Mouse (Mus musculus) embryonic stem cell, embryonic (primary cell): ENCODE data around the gene Herc2.

Experiments used
- CTCF ChIA-PET, 4 experiments: fragments of 300-600 bp in 2 of 4; fragments of 350-600 bp in 2 of 4; sonication (Branson Sonifier 250); formaldehyde crosslinking; loops; one replicate each; lab custom pipeline; 2022; ENCODE audit warnings: inconsistent platforms in 2 of 4; lab: Charles Lee
- POLR2A ChIA-PET, 4 experiments: fragments of 300-600 bp in 2 of 4; fragments of 350-600 bp in 2 of 4; sonication (Branson Sonifier 250); formaldehyde crosslinking; loops; one replicate each; lab custom pipeline; 2022; ENCODE audit warnings: antibody characterized with exemption in 4 of 4, inconsistent platforms in 1 of 4; lab: Charles Lee

Gene Herc2

GRCm38 (mm10) chr7:56047178-56047577 is 2.8 kb upstream of the Herc2 start:
- ChIA-PET POLR2A (no interaction called here), CTCF (no interaction called here)

GRCm38 (mm10) chr7:56050487-56050911 is 503 bp downstream of the Herc2 start:
- POLR2A ChIA-PET = interaction anchor here in 3 of 4 experiments (0.7 to 3.1 kb wide), 25 partner anchors 9 to 257 kb away, joined by 3 to 30 read pairs (median 4); partner anchors contain the start of genes Nipa2 (in 3 of the 3), Nipa1 (in 2 of the 3) and Tubgcp5 (in 1 of the 3)
- CTCF ChIA-PET = no interaction called here

GRCm38 (mm10) chr7:56052996-56053395 is 3.0 kb downstream of the Herc2 start:
- POLR2A ChIA-PET = interaction anchor here in 1 of 4 experiments (0.5 kb wide), 1 partner anchor 242 kb away, joined by 3 read pairs; no protein-coding TSS in a partner anchor
- CTCF ChIA-PET = interaction anchor here in 1 of 4 experiments (2.1 kb wide), 1 partner anchor 11 kb away, joined by 6 read pairs; no protein-coding TSS in a partner anchor

GRCm38 (mm10) chr7:56055338-56055737 is 5.3 kb downstream of the Herc2 start:
- POLR2A ChIA-PET = interaction anchor here in 1 of 4 experiments (1.3 kb wide), 1 partner anchor 44 kb away, joined by 3 read pairs; no protein-coding TSS in a partner anchor
- CTCF ChIA-PET = interaction anchor here in 2 of 4 experiments (0.6 to 0.7 kb wide), 2 partner anchors 13 to 121 kb away, joined by 3 to 4 read pairs; no protein-coding TSS in a partner anchor

- CTCF ChIA-PET = interaction anchor here in 1 of 4 experiments (0.6 kb wide), 1 partner anchor 401 kb away, joined by 3 read pairs; no protein-coding TSS in a partner anchor
- POLR2A ChIA-PET = interaction anchor here in 1 of 4 experiments (1.7 kb wide), 1 partner anchor 15 kb away, joined by 5 read pairs; the partner anchor contains the start of gene Herc2
These were observed 14.9 kb downstream of the Herc2 start for GRCm38 (mm10) chr7:56064876-56065275.

- POLR2A ChIA-PET = no interaction called here
- CTCF ChIA-PET = no interaction called here
These were observed 16.1 kb downstream of the Herc2 start for GRCm38 (mm10) chr7:56066136-56066535.

- CTCF ChIA-PET = no interaction called here
- POLR2A ChIA-PET = no interaction called here
These were observed 16.6 kb downstream of the Herc2 start for GRCm38 (mm10) chr7:56066634-56067033.

- ChIA-PET CTCF (no interaction called here), POLR2A (interaction anchor here in 1 of 4 experiments (0.6 to 1.7 kb wide), 3 partner anchors 9 to 333 kb away, joined by 4 to 7 read pairs (median 5); partner anchors contain the start of gene Herc2)
These were observed 21.7 kb downstream of the Herc2 start for GRCm38 (mm10) chr7:56071724-56072123.

- CTCF ChIA-PET = no interaction called here
- POLR2A ChIA-PET = no interaction called here
These were observed 33.0 kb downstream of the Herc2 start for GRCm38 (mm10) chr7:56083034-56083433.

- POLR2A ChIA-PET = interaction anchor here in 1 of 4 experiments (1.3 kb wide), 1 partner anchor 12 kb away, joined by 3 read pairs; no protein-coding TSS in a partner anchor
- CTCF ChIA-PET = no interaction called here
These were observed 39.1 kb downstream of the Herc2 start for GRCm38 (mm10) chr7:56089097-56089496.

- POLR2A ChIA-PET = interaction anchor here in 1 of 4 experiments (2.1 kb wide), 1 partner anchor 9 kb away, joined by 7 read pairs; no protein-coding TSS in a partner anchor
- CTCF ChIA-PET = no interaction called here
These were observed 41.4 kb downstream of the Herc2 start for GRCm38 (mm10) chr7:56091445-56091844.

- POLR2A ChIA-PET = interaction anchor here in 2 of 4 experiments (0.7 kb wide), 2 partner anchors 10 to 874 kb away, joined by 3 read pairs; no protein-coding TSS in a partner anchor
- CTCF ChIA-PET = no interaction called here
These were observed 52.4 kb downstream of the Herc2 start for GRCm38 (mm10) chr7:56102293-56102847.

- CTCF ChIA-PET = no interaction called here
- POLR2A ChIA-PET = interaction anchor here in 1 of 4 experiments (1.0 to 2.5 kb wide), 3 partner anchors 11 to 19 kb away, joined by 3 to 11 read pairs (median 7); no protein-coding TSS in a partner anchor
These were observed 63.0 kb downstream of the Herc2 start for GRCm38 (mm10) chr7:56112999-56113398.

GRCm38 (mm10) chr7:56114148-56114547 is 64.2 kb downstream of the Herc2 start:
- POLR2A ChIA-PET = interaction anchor here in 1 of 4 experiments (2.0 to 2.5 kb wide), 2 partner anchors 8 to 14 kb away, joined by 5 to 7 read pairs; no protein-coding TSS in a partner anchor

GRCm38 (mm10) chr7:56120968-56121367 is 71.0 kb downstream of the Herc2 start:
- POLR2A ChIA-PET = no interaction called here
- CTCF ChIA-PET = interaction anchor here in 1 of 4 experiments (0.6 kb wide), 1 partner anchor 22 kb away, joined by 8 read pairs; no protein-coding TSS in a partner anchor

More at GRCm38 (mm10) chr7:56114148-56114547, 64.2 kb downstream of the Herc2 start:
- CTCF ChIA-PET = no interaction called here

- POLR2A ChIA-PET = no interaction called here
- CTCF ChIA-PET = interaction anchor here in 1 of 4 experiments (0.6 kb wide), 1 partner anchor 21 kb away, joined by 8 read pairs; no protein-coding TSS in a partner anchor
These were observed 71.4 kb downstream of the Herc2 start for GRCm38 (mm10) chr7:56121425-56121824.

- CTCF ChIA-PET = no interaction called here
- POLR2A ChIA-PET = interaction anchor here in 1 of 4 experiments (0.7 kb wide), 1 partner anchor 968 kb away, joined by 5 read pairs; no protein-coding TSS in a partner anchor
These were observed 78.1 kb downstream of the Herc2 start for GRCm38 (mm10) chr7:56128080-56128479.

- POLR2A ChIA-PET = no interaction called here
- CTCF ChIA-PET = no interaction called here
These were observed 79.6 kb downstream of the Herc2 start for GRCm38 (mm10) chr7:56129577-56129976.

GRCm38 (mm10) chr7:56131548-56131947 is 81.6 kb downstream of the Herc2 start:
- POLR2A ChIA-PET = no interaction called here
- CTCF ChIA-PET = interaction anchor here in 1 of 4 experiments (0.6 kb wide), 1 partner anchor 1560 kb away, joined by 3 read pairs; no protein-coding TSS in a partner anchor
